Mouse (Mus musculus): ENCODE data around the gene Zfpl1.

Gene Zfpl1

DNA sequence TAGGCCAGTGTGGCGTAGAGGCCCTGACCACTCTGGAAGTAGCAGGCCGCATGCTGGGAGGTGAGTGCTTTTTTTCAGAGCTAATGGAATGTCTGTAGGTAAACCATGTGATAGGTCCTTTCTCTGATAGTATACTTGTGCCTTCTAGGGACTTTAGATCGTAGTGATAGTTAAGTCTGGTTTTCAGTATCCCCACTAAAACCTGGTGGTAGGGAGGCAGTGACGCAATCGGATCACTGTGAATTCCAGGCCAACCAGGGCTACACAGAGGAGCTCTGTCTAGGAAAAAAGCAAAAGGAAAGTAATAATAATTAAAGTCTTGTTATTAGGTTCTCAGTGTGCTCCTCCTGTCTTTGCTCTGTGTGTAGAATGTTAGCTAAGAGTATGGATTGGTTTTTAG, 26.2 kb downstream of the Zfpl1 start:
- DNase-seq (ENCODE audit: low spot score) = no peak

DNA sequence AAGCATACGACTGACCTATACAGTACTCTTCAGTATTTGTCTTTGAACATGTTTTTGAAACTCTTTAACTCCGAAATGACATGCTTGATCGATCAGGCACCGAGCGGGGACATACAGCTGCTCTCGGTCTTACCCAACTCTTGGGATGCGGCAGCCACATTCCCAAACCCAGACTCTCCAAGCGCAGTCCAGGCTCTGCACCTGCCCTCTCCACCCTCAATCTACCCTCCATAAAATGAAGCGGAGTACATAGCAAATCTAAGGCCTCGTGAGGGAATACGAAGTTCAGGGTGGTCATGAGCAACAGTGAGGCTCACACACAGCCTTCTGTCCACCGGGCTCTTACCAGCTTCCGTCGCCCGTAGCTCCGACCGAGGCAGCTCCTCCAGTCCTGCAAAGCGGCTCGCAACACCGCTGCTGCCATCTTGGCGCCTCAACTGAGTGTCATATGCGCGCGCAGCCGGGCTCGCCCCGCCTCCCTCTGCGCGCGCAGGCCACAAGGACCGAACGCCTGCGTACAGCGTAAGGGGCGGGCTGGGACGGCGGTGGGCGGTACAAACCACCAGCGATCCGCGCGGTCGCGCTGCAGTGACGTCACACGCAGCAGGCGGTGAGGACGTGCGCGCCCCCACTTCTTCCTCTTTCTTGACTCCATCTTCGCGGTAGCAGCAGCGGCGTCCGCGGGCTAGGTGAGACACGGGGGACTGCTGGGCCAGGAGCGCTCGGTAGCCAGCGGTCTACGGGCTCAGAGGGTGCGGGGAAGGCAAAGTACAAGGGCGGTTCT, 27.3 kb downstream of the Zfpl1 start, which contains the start of the genes Mrpl49 and Fau:
Gene Mrpl49, minus strand, starts transcription at position 473 of the 784 bp plus-strand sequence.
Gene Fau, plus strand, starts transcription at position 532 of the 784 bp plus-strand sequence.
- peak; percentile 97 for DNase-seq (ENCODE audit: low spot score)

DNA sequence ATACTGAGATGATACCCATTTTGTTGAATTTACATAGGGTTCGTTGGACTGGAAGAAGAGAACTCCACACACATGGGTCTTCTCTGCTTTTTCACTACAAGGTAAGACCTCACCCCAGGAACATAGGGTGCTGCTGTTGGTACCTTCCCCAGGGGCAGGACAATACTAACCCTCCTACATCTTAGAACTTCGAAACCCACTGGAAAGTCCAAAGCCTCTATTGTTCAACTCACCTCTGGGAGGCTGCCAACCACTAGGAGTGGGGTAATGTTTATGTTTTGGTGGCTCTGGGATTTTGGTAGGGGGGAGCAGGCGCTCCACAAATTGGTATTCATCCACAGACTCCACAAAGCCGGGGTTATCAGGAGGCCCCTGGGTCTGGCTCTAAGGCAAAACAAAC, 28.1 kb downstream of the Zfpl1 start:
- DNase-seq (ENCODE audit: low spot score) = no peak

DNA sequence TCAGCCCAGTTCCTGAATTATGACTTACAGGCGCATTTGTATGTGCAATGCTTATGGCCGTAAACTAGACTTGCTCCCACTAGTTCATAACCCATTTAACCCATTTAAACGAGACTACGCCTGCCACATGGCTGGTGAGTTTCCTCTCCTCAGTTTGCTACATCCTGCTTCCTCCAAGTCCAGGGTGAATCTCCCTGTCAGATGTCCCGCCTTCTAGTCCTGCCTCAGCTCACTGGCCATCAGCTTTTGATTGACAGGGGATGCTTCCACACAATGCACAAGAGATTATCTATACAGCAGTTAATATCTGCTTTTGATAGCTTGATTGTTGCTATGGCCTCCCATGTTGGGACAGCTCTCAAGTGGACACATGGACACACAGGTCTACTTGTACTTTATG, 30.5 kb downstream of the Zfpl1 start:
- no peak for DNase-seq (ENCODE audit: low spot score)

DNA sequence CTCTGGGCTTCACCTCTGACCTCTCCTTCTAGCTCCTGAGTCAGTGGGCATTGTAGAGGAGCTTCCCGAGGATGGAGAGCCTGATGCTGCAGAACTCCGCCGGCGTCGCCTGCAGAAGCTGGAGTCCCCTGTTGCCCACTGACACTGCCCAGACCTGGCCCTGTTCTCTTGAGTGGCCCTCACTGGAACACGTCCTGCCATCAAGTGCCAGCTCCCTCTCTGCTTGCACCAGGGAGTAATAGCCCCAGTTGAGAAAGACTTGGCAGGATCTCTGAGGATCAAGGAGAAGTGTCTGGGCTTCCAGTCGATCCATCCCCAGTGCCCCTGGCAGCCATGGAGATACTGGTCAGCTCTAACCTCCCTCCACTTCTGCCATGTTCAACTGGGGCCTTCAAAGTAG, 32.2 kb downstream of the Zfpl1 start:
- DNase-seq (ENCODE audit: low spot score) = no peak

DNA sequence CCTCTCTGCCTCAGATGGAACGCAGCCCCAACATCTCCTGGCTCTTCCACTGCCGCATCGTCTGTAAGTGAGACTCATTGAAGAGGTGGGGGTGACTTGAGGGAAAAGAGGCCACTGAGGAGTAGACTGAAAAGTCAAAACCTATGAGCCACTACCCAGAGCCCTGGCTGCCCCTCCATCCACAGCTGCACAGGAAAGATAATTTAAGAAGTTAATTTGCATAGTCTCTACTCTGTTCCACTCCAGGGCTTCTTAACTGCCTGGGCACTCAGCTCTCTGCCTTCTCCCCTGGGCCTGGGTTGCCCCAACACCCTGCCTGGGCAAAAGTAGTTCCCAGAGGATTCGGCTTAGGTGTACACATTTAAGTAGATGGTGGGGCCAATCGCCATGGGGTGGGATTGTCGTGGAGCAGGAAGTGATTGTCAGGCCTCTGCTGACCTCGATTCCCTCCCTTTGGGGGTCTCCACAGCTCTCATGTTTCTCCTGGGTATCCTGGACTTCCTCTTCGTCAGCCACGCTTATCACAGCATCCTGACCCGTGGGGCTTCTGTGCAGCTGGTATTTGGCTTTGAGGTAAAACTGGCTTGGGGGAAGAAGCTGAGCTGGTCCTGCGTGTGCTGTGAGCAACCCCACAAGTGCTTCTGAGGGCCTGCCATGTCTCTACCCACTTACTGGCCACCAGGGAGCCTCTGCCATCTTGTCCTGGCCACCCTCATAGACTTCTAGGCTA, 35.9 kb downstream of the Zfpl1 start:
- no peak for DNase-seq (ENCODE audit: low spot score)

DNA sequence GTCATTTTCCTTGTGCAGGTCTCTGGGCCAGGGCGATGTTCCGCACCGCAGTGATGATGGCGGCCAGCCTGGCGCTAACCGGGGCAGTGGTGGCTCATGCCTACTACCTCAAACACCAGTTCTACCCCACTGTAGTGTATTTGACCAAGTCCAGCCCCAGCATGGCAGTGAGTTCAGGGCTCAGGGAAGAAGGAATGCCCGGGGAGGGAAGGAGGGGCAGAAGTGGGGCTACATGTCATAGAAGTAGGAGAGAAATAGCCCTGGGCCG, 36.9 kb downstream of the Zfpl1 start:
- no peak for DNase-seq (ENCODE audit: low spot score)

DNA sequence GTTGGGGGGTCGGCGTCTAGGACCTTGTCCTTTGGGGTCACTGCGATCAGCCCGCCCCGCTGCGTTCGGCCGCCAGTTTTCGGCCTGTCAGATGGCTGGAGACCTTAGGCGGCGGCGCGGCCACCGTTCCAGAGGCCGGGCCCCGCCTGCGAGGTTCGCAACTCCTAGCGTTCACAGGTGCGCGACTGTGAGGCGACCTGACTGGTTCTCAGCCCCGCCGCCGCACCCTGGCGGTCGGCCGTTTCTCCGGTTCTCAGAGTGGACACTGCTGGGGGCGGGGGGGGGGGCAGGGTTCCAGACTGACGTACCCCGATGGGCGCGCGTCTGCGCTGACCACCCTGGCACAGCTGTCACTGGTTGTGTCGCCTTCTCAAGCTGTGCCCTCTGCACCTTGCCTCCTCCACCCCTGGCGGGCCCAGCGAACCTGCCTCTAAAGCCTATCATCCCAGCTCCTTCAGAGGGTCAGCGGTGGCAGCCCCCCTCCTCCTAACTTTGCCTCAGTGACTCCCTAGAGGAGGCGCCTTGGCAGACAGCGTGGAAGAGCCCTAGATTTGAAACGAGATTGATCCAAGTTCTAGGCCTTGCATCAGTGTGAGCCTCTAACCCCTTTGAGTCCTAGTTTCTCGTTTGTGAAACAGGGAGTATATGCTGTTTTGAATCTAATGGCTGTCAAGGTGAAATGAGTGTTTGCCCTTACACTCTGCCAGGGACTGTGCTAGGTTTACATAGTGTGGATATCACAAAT, 37.4 kb downstream of the Zfpl1 start:
- DNase-seq (ENCODE audit: low spot score) = no peak

DNA sequence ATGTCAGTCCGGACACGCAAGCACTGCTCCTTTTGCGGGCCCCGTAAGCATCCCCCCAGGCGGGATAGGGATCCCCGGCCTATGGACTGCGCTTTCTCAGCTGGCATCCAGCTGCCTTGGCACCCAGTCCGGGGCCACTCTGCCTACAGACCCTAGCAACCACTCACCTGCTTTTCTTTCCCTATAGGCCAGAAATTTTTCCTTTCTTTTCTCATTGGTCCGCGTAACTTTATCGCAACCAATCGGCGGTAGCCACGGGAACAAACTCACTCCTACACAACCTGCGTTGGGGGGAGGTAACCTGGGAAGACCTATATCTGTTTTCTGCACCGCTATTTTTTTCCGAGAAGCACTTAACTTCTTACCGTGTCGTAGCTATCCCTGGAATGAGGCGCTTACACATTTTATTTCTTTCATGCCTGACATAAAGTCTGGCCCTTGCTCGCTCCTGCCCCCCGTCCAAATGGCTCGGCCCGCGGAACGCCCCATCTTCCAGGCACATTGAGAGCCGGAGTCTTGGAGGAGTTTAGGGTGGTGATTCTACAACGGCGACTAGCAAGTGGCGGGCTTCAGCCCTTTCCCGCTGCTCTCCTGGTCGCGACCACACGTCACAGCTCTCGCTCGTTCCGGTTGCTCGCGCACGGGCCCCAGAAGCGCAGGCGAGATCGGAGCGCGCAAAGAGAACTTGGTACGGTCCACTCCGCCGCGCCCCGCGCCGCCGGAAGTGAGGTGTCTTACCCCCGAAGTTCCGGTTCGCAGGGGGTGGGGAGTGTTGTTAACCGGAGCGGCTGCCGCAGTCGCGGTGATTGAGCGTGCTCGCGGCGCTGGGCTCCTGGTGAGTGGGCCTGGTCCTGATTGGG, 38.2 kb downstream of the Zfpl1 start, which contains the start of gene Syvn1:
Gene Syvn1, plus strand, starts transcription at position 283 of the 860 bp plus-strand sequence.
- DNase-seq (ENCODE audit: low spot score) = peak; percentile 94

DNA sequence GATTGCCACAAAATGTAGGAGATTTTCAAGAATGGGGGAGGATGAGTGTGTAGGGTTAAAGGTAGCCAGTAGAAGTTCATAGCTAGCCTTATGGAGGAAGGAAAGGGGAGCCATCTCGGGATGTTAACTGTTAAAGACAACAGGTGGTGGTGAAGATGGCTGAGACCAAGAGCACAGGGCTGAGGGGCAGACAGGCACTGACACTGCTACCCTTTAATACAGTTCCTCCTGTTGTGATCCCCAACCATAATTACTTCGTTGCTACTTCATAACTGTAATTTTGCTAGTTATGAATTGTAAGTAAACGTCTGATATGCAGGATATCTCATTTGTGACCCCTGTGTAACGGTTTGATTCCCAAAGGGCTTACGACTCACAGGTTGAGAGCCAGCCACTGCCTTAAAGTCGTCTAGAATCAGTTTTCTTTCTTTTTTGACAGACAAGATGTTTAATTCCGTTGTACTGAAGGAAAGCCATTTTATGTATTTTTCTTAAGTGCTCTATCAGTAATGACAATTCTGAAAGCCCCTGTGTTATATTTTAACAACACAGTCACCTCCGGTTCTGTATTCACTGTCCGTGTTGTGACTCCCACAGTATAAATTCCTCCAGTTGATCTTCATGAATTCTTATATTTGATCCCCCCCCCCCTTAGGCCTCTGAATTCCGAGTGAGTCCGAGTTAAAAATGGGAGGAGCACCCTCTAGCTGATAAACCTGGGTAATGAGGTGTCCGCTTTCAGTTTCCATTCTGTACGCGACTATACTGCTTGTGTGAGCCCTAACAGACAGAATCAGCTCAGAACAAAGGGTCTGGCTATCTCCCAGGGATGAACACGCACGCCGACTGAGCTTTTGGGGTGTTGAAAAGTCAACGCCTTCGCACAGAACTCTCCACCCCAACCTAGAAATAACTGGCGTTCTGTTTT, 39.1 kb downstream of the Zfpl1 start:
- peak; percentile 68 for DNase-seq (ENCODE audit: low spot score)

DNA sequence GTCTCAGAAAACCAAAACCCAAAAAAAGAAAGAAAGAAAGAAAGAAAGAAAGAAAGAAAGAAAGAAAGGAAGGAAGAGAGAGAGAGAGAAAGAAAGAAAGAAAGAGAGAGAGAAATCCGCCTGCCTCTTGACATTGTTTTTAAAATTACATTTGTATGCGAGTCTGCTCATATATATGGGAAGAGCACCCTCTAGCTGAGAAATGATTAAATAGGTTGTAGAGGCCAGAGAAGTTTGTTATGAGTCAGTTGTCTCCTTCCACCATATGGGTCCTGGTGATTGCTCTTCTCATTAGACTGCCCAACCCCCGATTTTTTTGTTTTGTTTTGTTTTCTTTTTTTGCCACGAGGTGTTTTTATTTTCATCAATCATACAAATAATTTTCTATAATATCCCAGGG, 40.7 kb downstream of the Zfpl1 start:
- DNase-seq (ENCODE audit: low spot score) = peak; percentile 50

DNA sequence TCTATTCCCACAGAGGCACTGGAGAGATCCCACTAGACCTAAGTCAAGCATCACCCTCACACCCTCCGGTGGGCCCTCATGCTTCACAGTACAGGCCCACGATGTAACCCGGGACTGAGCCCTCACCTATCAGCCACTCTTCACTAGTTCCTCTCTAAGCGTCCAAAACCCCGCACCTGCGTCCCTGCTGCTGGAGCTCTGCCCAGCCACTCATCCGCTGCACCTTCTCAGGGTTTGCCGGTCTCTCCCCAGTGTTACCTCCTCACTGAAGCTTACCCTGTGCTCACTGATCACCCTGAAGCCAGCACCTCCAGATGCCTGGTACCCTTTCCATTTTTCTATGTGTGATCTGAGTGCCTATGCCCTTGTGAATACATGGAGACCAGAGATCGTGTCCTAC, 42.5 kb downstream of the Zfpl1 start:
- DNase-seq (ENCODE audit: low spot score) = no peak

DNA sequence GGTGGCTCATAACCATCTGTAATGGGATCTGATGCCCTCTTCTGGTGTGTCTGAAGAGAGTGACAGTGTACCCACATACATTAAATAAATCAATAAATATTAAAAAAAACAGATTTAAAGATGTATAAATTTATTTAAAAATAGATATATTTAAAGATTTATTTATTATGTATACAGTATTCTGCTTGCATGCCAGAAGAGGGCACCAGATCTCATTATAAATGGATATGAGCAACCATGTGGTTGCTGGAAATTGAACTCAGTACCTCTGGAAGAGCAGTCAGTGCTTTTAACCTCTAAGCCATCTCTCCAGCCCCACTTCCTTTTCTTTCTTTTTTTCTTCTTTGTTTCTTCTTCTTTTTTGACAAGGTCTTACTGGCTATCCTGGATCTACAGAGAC, 44.8 kb downstream of the Zfpl1 start:
- no peak for DNase-seq (ENCODE audit: low spot score)

DNA sequence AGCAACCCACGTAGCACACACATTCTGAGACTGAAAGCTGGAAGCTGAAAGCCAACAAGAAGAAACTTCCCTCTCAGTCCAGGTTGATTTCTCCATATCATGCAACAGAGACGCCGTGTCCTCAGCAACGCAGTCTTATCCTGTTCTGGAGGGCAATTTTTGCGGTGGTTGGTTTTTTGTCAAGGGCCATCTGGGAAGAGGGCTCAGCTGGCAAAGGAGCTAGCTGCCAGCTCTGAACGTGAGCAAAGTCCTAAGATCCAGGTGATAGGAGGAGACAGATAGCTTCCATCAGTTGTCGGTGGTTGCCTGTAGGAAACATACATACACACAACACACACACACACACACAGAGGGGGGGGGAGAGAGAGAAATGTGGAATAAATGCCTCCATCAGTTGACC, 46.4 kb downstream of the Zfpl1 start:
- no peak for DNase-seq (ENCODE audit: low spot score)

DNA sequence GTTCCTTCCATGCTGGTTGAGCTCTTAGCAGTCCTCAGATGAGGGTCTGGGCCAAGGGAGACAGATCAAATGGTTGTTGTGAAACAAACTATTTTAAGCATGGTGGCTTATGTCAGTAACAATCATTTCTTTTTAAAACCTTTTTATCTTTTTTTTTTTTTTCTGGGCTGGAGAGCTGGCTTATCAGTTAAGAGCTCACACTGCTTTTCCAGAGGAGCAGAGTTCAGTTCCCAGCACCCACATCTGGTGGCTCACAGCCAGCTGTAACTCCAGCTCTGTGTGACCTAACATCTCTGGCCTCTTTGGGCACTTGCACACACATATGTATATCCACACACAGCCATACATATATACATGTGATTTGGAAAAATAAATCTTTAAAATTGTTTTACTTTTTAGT, 47.1 kb downstream of the Zfpl1 start:
- DNase-seq (ENCODE audit: low spot score) = no peak

DNA sequence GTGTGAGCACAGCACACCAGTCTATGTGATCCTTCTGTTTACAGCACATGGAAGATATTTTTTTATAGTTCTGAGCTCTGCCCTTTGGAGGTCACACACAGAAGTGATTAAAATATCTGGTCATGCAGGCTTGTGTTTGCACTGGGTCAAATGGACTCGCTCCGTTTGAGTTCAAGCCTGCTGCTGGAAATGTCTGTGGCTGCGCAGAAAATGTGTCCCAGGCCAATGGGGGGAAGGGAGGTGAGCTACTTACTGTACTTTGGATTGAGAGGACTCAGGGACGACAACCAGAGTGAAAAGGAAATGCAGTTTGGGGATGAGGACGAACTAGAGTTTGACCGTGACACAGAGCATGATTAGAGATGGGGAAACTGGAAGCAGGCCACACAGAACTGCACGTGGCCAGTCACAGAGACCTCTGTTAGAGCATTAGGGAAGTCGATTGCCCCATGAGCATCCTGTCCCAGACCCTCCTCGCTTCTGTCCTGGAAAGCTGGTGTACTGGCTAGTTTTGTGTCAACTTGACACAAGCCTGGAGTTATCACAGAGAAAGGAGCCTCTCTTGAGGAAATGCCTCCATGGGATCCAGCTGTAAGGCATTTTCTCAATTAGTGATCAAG, 48.7 kb downstream of the Zfpl1 start:
- no peak for DNase-seq (ENCODE audit: low spot score)
